Mouse (Mus musculus): ENCODE results near the gene Supt5.
A peak's percentile ranks its signal among the peaks of the same experiment; 100 is the strongest.

Supt5 gene

GRCm38 (mm10) chr7:28301616-28302433, 36.7 kb downstream of the Supt5 start, which contains the start of gene Dll3:
Dll3 (minus strand) TSS chr7:28302238.
- no peak for DNase-seq (ENCODE audit: low spot score in 2 of 2)

GRCm38 (mm10) chr7:28298837-28299625, 39.5 kb downstream of the Supt5 start:
- no peak for DNase-seq (ENCODE audit: low spot score in 2 of 2)

- DNase-seq (ENCODE audit: low spot score in 2 of 2) = peak; percentile 38 to 60
These were observed 44.1 kb downstream of the Supt5 start for GRCm38 (mm10) chr7:28294481-28294880.

- no peak for DNase-seq (ENCODE audit: low spot score in 2 of 2)
These were observed 47.6 kb downstream of the Supt5 start, which contains the start of gene Selenov for GRCm38 (mm10) chr7:28290638-28291590. Selenov (minus strand) TSS chr7:28291186.

GRCm38 (mm10) chr7:28290165-28290564, 48.4 kb downstream of the Supt5 start:
- DNase-seq (ENCODE audit: low spot score in 2 of 2) = no peak

GRCm38 (mm10) chr7:28280630-28281029, 57.9 kb downstream of the Supt5 start:
- no peak for DNase-seq (ENCODE audit: low spot score in 2 of 2)

GRCm38 (mm10) chr7:28278279-28278652, 60.3 kb downstream of the Supt5 start:
- no peak for DNase-seq (ENCODE audit: low spot score in 2 of 2)

GRCm38 (mm10) chr7:28277615-28278278, 60.8 kb downstream of the Supt5 start, which contains the start of gene Eid2b:
Eid2b (plus strand) TSS chr7:28277739.
- DNase-seq (ENCODE audit: low spot score in 2 of 2) = peak; percentile 96 to 97

GRCm38 (mm10) chr7:28277237-28277614, 61.3 kb downstream of the Supt5 start:
- DNase-seq (ENCODE audit: low spot score in 2 of 2) = no peak

- no peak for DNase-seq (ENCODE audit: low spot score in 2 of 2)
These were observed 66.8 kb downstream of the Supt5 start for GRCm38 (mm10) chr7:28271761-28272160.

- DNase-seq (ENCODE audit: low spot score in 2 of 2) = no peak
These were observed 69.2 kb downstream of the Supt5 start for GRCm38 (mm10) chr7:28269355-28269754.

GRCm38 (mm10) chr7:28268576-28268975, 70.0 kb downstream of the Supt5 start:
- DNase-seq (ENCODE audit: low spot score in 2 of 2) = no peak

- peak in 1 of 2 experiments; percentile 26 for DNase-seq (ENCODE audit: low spot score in 2 of 2)
These were observed 70.5 kb downstream of the Supt5 start for GRCm38 (mm10) chr7:28268042-28268531.

GRCm38 (mm10) chr7:28267129-28268041, 71.2 kb downstream of the Supt5 start, which contains the start of gene Eid2:
Eid2 (plus strand) TSS chr7:28267881.
- peak; percentile 76 to 86 for DNase-seq (ENCODE audit: low spot score in 2 of 2)

GRCm38 (mm10) chr7:28265391-28265790, 73.2 kb downstream of the Supt5 start:
- DNase-seq (ENCODE audit: low spot score in 2 of 2) = no peak
